Mouse (Mus musculus) large intestine, adult 2 months (tissue): Measurements from ENCODE around the gene Arsa. TPM values are rescaled to one million over a fixed set of nuclear protein-coding genes. Genes with fewer than 3 reads are reported as not detected.

Source experiments
- DNase-seq: peaks from one replicate; pipeline ENCODE4 v3.0.0-alpha.2; 2012; ENCODE audit warnings: low read depth, low spot score
- WGBS: fragments of 180-500 bp; shearing (Covaris S2); methylation state at CpG from one replicate; pipeline ENCODE4 v1.1.7; 2018; 5-methylcytosine and 5-hydroxymethylcytosine counted together
- polyA plus RNA-seq: library from polyadenylated mRNA; depleted of rRNA; stranded (reverse); fragments of >200 nt; gene quantifications from 2 replicates; pipeline ENCODE4 v1.2.3, GENCODE M21; 2012; rRNA removed

Arsa gene
- 16.9 and 27.7 TPM in 2 replicates for polyA plus RNA-seq

- DNase-seq: no peak
- 55% methylated on average over 9 of the region's 9 CpGs for WGBS
Observed at GRCm38 (mm10) chr15:89477091-89477491, at the start of gene Arsa. Gene Arsa, minus strand, starts transcription at chr15:89477425.

DNA sequence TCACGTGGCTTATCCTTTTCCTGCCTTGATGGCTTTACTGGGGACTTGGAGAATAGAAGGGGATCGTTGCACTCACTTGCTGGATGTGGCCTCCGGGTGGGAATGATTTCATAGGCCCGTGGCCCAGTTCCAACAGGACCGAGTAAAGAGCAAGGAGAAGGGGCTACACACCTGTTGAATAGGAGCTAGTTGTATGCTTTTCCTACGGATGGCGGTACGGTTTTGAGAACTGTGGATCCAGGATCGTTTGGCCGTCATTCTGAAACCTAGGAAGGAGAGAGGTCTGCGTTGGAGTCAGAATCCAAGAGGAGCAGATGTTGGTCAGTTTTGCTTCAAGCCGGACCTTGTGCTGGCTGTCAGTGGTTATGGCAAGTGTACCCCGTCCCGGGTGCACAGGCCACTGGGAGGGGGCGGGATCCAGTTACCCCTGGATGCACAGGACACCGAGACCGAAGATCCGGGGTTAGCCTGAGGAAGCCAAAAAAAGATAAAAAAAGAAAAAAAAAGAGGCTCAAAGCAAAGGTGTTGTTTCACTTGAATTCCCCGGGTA lies 49.6 kb upstream of the Arsa start:
- no peak for DNase-seq
- WGBS: 86% methylated on average over 19 of the region's 19 CpGs

- no peak for DNase-seq
- 60% methylated on average over 7 of the region's 7 CpGs for WGBS
Observed at GRCm38 (mm10) chr15:89525896-89526295, 48.7 kb upstream of the Arsa start.

DNA sequence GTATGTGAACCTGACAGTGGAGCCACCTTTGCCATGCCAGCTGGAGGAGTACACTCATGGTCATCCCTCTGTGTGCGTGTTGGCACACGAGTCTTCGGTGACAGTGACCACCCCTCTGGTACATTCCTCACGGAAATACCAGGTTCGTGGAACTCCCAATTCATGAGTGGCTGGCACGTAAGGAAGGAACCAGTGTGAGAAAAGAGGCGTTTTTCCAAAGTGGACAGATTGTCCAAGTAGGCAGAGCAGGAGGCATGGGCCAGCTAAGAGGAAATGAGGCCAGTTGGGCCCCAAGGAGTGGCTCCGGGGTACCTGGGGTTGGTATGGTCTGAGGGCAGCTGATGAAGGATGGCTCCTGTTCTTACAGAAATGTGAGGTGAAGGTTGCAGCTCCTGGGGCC lies 48.2 kb upstream of the Arsa start:
- WGBS: 88% methylated on average over 8 of the region's 8 CpGs
- DNase-seq: no peak

DNA sequence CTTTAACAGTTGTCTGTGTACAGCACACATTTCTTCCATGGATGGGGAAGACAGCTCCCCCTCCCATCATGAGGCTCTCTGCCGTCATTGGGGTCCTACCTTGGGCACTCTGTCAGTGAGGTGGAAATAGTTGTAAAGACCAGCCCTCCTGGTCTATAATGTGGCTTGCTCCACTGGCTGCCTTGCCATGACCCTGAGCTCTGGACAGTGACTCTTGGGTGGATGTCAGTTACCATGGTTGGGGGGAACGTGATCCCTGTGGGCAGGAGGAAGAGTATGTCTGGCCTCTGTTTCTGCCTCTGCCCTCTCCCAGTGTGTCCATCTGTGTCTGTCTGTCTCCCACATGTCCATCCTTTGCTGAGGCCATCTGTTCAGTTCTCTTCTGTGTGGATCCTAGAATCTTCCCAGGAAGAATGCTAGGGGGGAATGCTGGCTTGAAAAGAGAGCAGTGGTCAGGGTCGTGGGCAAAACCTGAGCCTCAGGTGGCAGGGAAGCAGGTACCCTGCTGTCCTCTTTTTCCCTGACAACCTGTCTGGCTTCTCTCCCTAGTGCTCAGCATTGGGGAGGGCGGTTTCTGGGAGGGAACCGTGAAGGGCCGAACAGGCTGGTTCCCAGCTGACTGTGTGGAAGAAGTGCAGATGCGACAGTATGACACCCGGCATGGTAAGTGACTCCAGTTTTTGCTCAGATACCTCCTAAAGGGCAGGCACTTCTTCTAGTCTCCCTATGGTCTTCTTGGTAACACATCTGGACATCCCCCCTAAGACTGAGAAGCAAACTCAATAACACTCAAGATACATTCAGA lies 47.6 kb upstream of the Arsa start:
- 68% methylated on average over 8 of the region's 8 CpGs for WGBS

DNA sequence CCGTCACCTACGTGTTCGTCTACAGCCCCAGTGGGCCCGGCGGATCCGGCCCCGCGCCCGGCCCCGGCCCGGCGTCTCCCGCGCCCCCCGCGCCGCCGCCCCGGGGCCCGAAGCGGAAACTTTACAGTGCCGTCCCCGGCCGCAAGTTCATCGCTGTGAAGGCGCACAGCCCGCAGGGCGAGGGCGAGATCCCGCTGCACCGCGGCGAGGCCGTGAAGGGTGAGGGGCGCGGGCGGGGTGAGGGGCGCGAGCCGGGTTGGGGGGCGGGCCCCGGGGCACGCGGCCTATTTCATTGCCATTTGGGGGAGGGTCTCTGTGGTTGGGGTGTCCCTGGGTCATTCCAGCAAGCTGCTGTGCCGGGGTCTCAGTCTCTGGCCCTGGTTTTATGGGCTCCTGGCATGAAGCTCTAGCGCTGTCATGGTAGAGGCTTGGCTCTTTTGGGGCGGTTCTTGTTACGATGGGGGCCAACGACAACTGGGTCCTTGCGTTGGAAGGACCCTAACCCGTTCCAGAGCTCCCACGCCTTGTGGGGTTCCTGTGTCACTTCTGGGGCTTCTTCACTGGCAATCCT lies 46.9 kb upstream of the Arsa start:
- 18% methylated on average over 51 of the region's 52 CpGs for WGBS

More for the DNA sequence above, 47.6 kb upstream of the Arsa start:
- no peak for DNase-seq

GRCm38 (mm10) chr15:89523283-89523832 lies 46.1 kb upstream of the Arsa start:
- DNase-seq: no peak
- WGBS: 29% methylated on average over 47 of the region's 47 CpGs

More for the DNA sequence above, 46.9 kb upstream of the Arsa start:
- no peak for DNase-seq

GRCm38 (mm10) chr15:89522566-89523282 lies 45.5 kb upstream of the Arsa start:
- DNase-seq: no peak
- WGBS: 82% methylated on average over 10 of the region's 10 CpGs

GRCm38 (mm10) chr15:89521951-89522350 lies 44.7 kb upstream of the Arsa start:
- DNase-seq: no peak
- 64% methylated on average over 7 of the region's 7 CpGs for WGBS

- 48% methylated on average over 4 of the region's 4 CpGs for WGBS
Observed at GRCm38 (mm10) chr15:89512679-89513078, 35.5 kb upstream of the Arsa start.

DNA sequence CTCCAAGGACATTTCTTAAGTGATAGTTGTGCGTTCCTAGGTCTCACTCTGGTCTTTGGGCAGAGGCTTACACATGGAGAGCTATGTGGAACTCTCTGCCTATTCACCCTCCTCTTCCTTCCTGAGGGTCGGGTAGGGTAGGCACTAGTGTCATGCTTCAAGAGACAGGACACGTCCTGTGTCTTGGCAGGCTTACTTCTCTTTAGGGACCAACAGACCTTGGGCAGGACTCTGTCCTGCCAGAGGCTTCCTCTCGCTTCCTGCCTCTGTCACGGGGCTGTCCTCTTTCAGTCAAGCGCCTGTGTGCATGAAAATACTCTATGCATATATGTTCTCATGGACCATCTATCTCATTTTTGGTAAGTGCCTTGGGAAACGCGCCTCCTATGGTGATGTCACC lies 30.5 kb upstream of the Arsa start:
- 79% methylated on average over 8 of the region's 8 CpGs for WGBS
- no peak for DNase-seq

More at GRCm38 (mm10) chr15:89512679-89513078, 35.5 kb upstream of the Arsa start:
- no peak for DNase-seq

- WGBS: 88% methylated on average over 9 of the region's 9 CpGs
- DNase-seq: no peak
Observed at GRCm38 (mm10) chr15:89504838-89505237, 27.6 kb upstream of the Arsa start.

DNA sequence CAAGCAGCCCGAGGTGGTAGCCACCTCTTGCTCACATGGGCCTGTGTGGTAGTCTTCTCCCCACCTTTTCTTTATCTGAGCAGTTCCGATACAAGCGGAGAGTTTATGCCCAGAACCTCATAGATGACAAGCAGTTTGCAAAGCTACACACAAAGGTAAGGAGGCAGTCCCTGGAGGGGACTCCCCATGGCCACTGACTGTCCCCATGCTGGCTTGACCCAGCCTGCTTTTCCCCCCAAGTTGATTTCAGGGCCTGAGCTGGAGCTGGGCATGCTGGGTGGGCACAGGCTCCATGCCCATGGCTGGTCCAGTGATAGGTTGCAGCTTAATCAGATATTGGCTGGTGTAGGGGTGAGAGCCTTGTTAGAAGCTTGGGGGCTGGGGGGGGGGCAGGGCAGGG lies 24.1 kb upstream of the Arsa start:
- WGBS: 89% methylated on average over 3 of the region's 3 CpGs
- DNase-seq: no peak

GRCm38 (mm10) chr15:89500221-89500791 lies 23.1 kb upstream of the Arsa start:
- 6% methylated on average over 35 of the region's 35 CpGs for WGBS
- no peak for DNase-seq

DNA sequence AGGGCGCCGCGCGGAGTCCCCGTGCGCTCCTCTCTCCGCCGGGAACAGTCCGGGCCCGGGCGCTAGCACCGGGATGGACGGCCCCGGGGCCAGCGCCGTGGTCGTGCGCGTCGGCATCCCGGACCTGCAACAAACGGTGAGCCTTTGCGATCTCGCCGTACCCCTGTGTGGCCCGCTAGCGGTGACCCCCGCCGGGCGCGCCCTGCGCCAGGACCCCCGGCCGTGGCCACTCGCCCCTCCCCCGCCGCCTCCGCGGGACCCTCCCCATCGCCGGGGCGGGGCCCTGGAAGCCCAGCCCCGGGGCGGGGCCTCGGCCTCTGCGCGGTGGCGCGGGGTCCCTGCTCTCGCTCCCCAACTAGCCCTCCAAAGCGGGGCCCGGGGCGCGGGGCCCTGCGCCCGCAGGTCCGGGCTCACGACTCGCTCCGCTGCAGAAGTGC lies 22.6 kb upstream of the Arsa start:
- DNase-seq: no peak
- WGBS: 2% methylated on average over 57 of the region's 60 CpGs

DNA sequence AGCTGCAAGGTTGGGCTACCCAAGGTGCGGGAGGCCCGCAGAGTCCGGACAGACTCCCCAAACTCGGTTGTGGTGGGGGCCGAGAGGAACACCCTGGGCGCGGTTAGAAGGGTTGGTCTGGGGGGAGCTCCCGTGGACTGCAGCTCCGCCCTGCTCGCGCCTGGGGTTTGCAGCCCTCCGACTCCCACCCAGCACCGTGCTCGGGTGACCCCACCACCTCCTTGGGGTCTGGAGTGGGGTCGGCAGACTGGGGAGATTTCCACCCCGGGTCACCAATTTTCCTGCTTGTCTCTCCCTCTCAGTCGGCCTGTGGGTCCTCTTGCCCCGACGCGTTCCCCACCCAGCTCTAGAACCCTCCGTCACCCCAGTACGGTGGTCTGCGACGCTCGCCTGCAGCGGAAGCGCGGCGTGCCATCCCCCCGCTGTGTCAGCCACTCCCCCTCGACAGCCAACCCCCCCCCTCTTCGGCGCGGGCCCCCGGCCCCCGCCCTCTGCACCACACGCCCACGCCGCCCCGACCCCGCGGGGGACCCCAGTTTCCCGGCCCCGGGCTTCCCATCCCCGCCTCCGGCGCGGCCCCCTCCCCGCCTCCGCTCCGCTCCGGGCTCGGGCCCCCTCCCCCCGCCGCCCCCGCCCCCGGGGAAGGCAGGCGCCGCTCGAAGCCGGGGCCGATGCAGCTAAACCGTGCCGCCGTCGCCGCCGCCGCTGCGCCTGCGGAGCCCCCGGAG lies 21.9 kb upstream of the Arsa start, which contains the start of gene Shank3:
TSS of gene Shank3 (plus strand) at position 663 of the 728 bp plus-strand sequence.
- DNase-seq: no peak
- 2% methylated on average over 50 of the region's 72 CpGs for WGBS

DNA sequence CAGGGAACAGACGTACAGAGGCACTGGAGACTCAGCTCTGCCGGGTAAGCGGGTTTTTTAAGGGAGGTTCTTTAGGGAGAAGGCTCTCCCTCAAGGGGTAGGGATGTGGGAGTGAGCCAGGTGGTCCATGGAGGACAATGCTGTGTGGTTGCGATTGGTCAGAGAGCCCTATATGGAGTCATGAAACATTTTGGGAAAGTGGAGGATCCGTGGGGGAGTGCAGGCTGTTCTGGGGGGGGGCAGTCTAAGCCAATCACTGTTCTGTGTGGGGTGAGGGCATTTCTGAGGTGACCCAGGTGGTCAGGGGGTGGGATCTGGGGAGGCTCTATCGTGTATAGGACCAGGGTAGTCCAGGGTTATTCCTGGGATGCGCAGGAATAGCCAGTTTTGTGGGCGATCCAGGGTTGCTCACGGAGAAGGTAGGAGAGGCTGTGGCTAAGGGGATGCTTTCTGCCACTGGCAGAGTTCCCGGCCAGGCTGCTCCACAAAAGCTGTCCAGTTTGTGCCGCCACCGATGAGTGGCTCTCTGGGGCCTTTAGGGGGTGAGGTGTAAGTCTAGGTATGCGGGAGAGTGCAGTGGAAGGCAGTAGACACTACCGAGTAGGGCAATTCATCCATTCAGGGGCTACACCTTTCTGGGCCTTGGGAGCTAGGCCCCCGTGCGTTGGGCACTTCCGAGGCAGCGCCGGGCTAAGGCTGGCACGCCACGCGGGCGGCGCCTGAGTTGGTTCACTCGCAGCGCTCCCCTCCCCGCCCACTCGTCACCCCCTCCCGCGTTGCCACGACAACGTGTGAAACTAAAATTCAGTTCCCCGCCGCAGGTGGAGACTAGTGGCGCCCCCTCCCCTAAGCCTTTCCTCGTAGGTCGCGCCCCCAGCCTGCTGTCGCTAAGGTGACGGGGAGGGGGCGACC lies 21.1 kb upstream of the Arsa start:
- no peak for DNase-seq
- WGBS: 5% methylated on average over 41 of the region's 41 CpGs
